Mouse (Mus musculus): ENCODE measurements around the gene Ifngr2. TPM values are rescaled to one million over a fixed set of nuclear protein-coding genes. Genes with fewer than 3 reads are reported as not detected.

The Ifngr2 gene
- total and polyA plus RNA-seq, 2 experiments from 2014 or later: 75.1 to 141 TPM

- TF ChIP-seq CTCF (IDR thresholded peaks at IDR 0.05): no peak
- no peaks in the 10 kb centered on the region for H3K36me3 ChIP-seq (ENCODE audit: insufficient read depth, low read length)
- no peaks in the 10 kb centered on the region for H3K9me3 ChIP-seq (ENCODE audit: low read length)
- H3K27ac ChIP-seq (ENCODE audit: low read depth, low read length): no peak overlapping the region
- DNase-seq (ENCODE audit: low spot score) (no peak), ATAC-seq (ENCODE audit: low FRiP score) (no peak)
- 32% methylated on average over 5 of the region's 5 CpGs for WGBS
- peak overlapping the region; percentile 83 for H3K4me2 ChIP-seq (ENCODE audit: low read depth, low read length, poor library complexity, severe bottlenecking)
- H3K4me3 ChIP-seq (ENCODE audit: low read depth, low read length): peak overlapping the region; percentile 80
- peak overlapping the region; percentile 25; the same call in 1 of the 2 replicates for H3K9ac ChIP-seq (replicated peaks; ENCODE audit: low read length, poor library complexity, severe bottlenecking)
- H3K4me1 ChIP-seq (ENCODE audit: insufficient read depth, low read length): peaks cover 6% of the 10 kb centered on the region; the same call in 1 of the 2 replicates
- H3K27me3 ChIP-seq (ENCODE audit: insufficient read depth, low read length): no peaks in the 10 kb centered on the region
These were observed 1.7 kb downstream of the Ifngr2 start for GRCm38 (mm10) chr16:91548586-91548985.

DNA sequence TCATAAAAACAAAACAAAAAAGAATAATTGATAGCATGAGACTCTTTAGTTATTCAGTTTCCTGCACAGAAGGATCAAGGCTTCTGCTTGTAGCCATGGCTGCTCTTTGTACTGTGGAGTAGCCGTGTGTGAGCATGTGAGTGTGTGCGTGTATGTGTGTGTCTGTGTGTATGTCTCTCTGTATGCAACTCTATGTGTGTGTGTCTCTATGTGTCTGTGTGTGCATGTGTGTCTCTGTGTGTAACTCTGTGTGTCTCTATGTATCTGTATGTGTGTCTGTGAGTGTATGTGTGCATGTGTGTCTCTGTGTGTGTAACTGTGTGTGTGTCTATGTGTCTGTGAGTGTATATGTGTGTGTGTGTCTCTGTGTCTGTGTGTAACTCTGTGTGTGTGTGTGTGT, 2.1 kb downstream of the Ifngr2 start:
- Histone ChIP-seq H3K4me3 (ENCODE audit: low read depth, low read length) (peak overlapping the region; percentile 80), H3K4me2 (ENCODE audit: low read depth, low read length, poor library complexity, severe bottlenecking) (peak overlapping the region; percentile 83), H3K9ac (replicated peaks; ENCODE audit: low read length, poor library complexity, severe bottlenecking) (peak overlapping the region; percentile 25; the same call in 1 of the 2 replicates), H3K4me1 (ENCODE audit: insufficient read depth, low read length) (peaks cover 9% of the 10 kb centered on the region; the same call in 1 of the 2 replicates), H3K36me3 (ENCODE audit: insufficient read depth, low read length) (no peaks in the 10 kb centered on the region), H3K27me3 (ENCODE audit: insufficient read depth, low read length) (no peaks in the 10 kb centered on the region), H3K9me3 (ENCODE audit: low read length) (no peaks in the 10 kb centered on the region), H3K27ac (ENCODE audit: low read depth, low read length) (no peak overlapping the region)
- 59% methylated on average over 2 of the region's 2 CpGs for WGBS
- TF ChIP-seq CTCF (IDR thresholded peaks at IDR 0.05): no peak
- ATAC-seq (ENCODE audit: low FRiP score): no peak
- no peak for DNase-seq (ENCODE audit: low spot score)

DNA sequence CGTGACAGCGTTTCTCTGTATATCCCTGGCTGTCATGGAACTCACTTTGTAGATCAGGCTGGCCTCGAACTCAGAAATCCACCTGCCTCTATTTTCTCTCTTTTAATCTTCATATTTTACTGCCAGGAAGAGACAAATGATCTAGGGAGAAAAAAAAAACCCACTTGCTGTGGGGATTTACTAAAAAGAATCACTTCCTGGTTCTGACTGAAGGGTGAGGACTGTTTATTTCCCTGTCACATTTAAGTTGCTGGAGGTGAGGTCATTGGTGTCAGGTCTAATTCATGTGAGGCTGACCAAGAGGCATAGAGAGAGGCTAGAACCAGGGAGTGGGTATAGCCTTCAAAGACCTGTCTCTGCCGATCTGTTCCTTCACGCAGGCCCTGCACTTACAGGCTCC, 2.7 kb downstream of the Ifngr2 start:
- Histone ChIP-seq H3K4me2 (ENCODE audit: low read depth, low read length, poor library complexity, severe bottlenecking) (peak overlapping the region; percentile 18; the same call in 1 of the 2 replicates), H3K27ac (ENCODE audit: low read depth, low read length) (no peak overlapping the region), H3K27me3 (ENCODE audit: insufficient read depth, low read length) (no peaks in the 10 kb centered on the region), H3K36me3 (ENCODE audit: insufficient read depth, low read length) (no peaks in the 10 kb centered on the region), H3K9me3 (ENCODE audit: low read length) (no peaks in the 10 kb centered on the region), H3K9ac (replicated peaks; ENCODE audit: low read length, poor library complexity, severe bottlenecking) (no peak overlapping the region), H3K4me3 (ENCODE audit: low read depth, low read length) (no peak overlapping the region), H3K4me1 (ENCODE audit: insufficient read depth, low read length) (peaks cover 9% of the 10 kb centered on the region; the same call in 1 of the 2 replicates)
- ATAC-seq (ENCODE audit: low FRiP score): no peak
- no peak for TF ChIP-seq CTCF (IDR thresholded peaks at IDR 0.05)
- no peak for DNase-seq (ENCODE audit: low spot score)
- WGBS: 49% methylated on average over 5 of the region's 5 CpGs

GRCm38 (mm10) chr16:91551081-91551524, 4.2 kb downstream of the Ifngr2 start:
- Histone ChIP-seq H3K4me1 (ENCODE audit: insufficient read depth, low read length) (peaks cover 9% of the 10 kb centered on the region; the same call in 1 of the 2 replicates), H3K4me2 (ENCODE audit: low read depth, low read length, poor library complexity, severe bottlenecking) (no peak overlapping the region), H3K4me3 (ENCODE audit: low read depth, low read length) (no peak overlapping the region), H3K36me3 (ENCODE audit: insufficient read depth, low read length) (peaks cover 9% of the 10 kb centered on the region), H3K27ac (ENCODE audit: low read depth, low read length) (no peak overlapping the region), H3K9me3 (ENCODE audit: low read length) (no peaks in the 10 kb centered on the region), H3K27me3 (ENCODE audit: insufficient read depth, low read length) (no peaks in the 10 kb centered on the region), H3K9ac (replicated peaks; ENCODE audit: low read length, poor library complexity, severe bottlenecking) (no peak overlapping the region)
- ATAC-seq (ENCODE audit: low FRiP score): no peak
- WGBS: 78% methylated on average over 10 of the region's 10 CpGs
- no peak for DNase-seq (ENCODE audit: low spot score)
- no peak for TF ChIP-seq CTCF (IDR thresholded peaks at IDR 0.05)

DNA sequence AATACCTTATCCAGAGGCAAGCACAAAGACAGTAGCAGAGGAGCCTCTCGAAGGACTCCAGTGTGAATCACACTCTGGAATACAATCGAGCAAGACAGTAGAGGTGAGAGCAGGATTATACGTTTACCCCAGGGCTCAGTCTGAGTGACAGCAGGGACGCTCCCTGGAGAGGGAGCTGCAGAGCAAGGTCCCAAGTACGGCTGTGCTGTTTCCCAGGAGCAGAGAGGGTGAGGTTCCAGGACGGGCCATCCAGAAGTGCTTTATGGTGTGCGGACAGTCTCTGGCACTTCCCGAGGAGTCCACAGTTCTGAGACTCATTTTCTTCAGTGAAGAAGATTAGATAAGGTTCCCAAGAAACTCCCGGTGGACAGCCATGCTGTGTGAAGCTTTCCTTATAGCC, 5.2 kb downstream of the Ifngr2 start:
- DNase-seq (ENCODE audit: low spot score): no peak
- WGBS: 61% methylated on average over 9 of the region's 9 CpGs
- Histone ChIP-seq H3K27me3 (ENCODE audit: insufficient read depth, low read length) (no peaks in the 10 kb centered on the region), H3K9ac (replicated peaks; ENCODE audit: low read length, poor library complexity, severe bottlenecking) (no peak overlapping the region), H3K9me3 (ENCODE audit: low read length) (no peaks in the 10 kb centered on the region), H3K4me3 (ENCODE audit: low read depth, low read length) (no peak overlapping the region), H3K4me1 (ENCODE audit: insufficient read depth, low read length) (peaks cover 9% of the 10 kb centered on the region; the same call in 1 of the 2 replicates), H3K36me3 (ENCODE audit: insufficient read depth, low read length) (peaks cover 10% of the 10 kb centered on the region), H3K4me2 (ENCODE audit: low read depth, low read length, poor library complexity, severe bottlenecking) (no peak overlapping the region), H3K27ac (ENCODE audit: low read depth, low read length) (no peak overlapping the region)
- ATAC-seq (ENCODE audit: low FRiP score): no peak
- TF ChIP-seq CTCF (IDR thresholded peaks at IDR 0.05): no peak

DNA sequence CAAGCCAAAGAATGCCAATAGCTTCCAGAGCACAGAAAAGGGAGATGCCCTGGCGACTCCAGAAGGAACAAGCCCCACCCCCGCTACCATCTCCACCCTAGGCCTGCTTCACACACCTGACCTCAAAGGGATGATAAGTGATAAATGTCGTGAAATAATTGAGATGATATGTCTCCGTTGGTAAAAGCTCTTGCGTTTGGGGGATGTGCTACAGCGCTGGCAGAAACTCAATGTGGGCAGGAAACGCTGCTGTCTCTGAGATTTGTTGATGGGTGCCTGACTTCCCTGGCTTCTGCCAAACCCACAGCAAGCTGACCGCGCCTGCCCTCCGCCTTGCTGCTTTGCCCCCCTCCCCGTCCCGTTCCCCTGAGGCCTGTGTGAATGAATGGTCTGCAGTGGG, 6.8 kb downstream of the Ifngr2 start:
- 66% methylated on average over 12 of the region's 12 CpGs for WGBS
- no peak for TF ChIP-seq CTCF (IDR thresholded peaks at IDR 0.05)
- no peak for ATAC-seq (ENCODE audit: low FRiP score)

More for the DNA sequence above, 6.8 kb downstream of the Ifngr2 start:
- DNase-seq (ENCODE audit: low spot score): no peak
- Histone ChIP-seq H3K9me3 (ENCODE audit: low read length) (no peaks in the 10 kb centered on the region), H3K9ac (replicated peaks; ENCODE audit: low read length, poor library complexity, severe bottlenecking) (no peak overlapping the region), H3K36me3 (ENCODE audit: insufficient read depth, low read length) (peaks cover 18% of the 10 kb centered on the region), H3K4me2 (ENCODE audit: low read depth, low read length, poor library complexity, severe bottlenecking) (no peak overlapping the region), H3K27ac (ENCODE audit: low read depth, low read length) (no peak overlapping the region), H3K27me3 (ENCODE audit: insufficient read depth, low read length) (no peaks in the 10 kb centered on the region), H3K4me1 (ENCODE audit: insufficient read depth, low read length) (peaks cover 9% of the 10 kb centered on the region; the same call in 1 of the 2 replicates), H3K4me3 (ENCODE audit: low read depth, low read length) (no peak overlapping the region)

Measured in midbrain, postnatal 0 days (tissue).